Mouse (Mus musculus) retina, adult 2 months (tissue): ENCODE measurements around the gene Blm.
"Not testable (repeated sequence)": the region's sequence is repeated elsewhere in the genome, so short reads cannot be mapped to it uniquely, and the experiment has no call there.

ENCODE experiments used
- DNase-seq: peaks from one replicate; pipeline ENCODE4 v3.0.0-alpha.2; 2012; ENCODE audit warnings: low read depth, low spot score

Blm gene

GRCm38 (mm10) chr7:80534291-80535008 lies 469 bp downstream of the Blm start:
- DNase-seq: no peak

GRCm38 (mm10) chr7:80531087-80531486 lies 3.8 kb downstream of the Blm start:
- DNase-seq: no peak

- DNase-seq: no peak
Observed at GRCm38 (mm10) chr7:80530646-80531045, 4.3 kb downstream of the Blm start.

- DNase-seq: no peak
Observed at GRCm38 (mm10) chr7:80526698-80527097, 8.2 kb downstream of the Blm start.

GRCm38 (mm10) chr7:80512408-80513085 lies 22.4 kb downstream of the Blm start:
- no peak for DNase-seq

GRCm38 (mm10) chr7:80507697-80508096 lies 27.2 kb downstream of the Blm start:
- not testable (repeated sequence) for DNase-seq

- DNase-seq: no peak
Observed at GRCm38 (mm10) chr7:80506007-80506406, 28.9 kb downstream of the Blm start.

GRCm38 (mm10) chr7:80504920-80505319 lies 30.0 kb downstream of the Blm start:
- no peak for DNase-seq

GRCm38 (mm10) chr7:80501006-80501405 lies 33.9 kb downstream of the Blm start:
- DNase-seq: no peak

- no peak for DNase-seq
Observed at GRCm38 (mm10) chr7:80500099-80500498, 34.8 kb downstream of the Blm start.

- no peak for DNase-seq
Observed at GRCm38 (mm10) chr7:80499190-80499962, 35.5 kb downstream of the Blm start.

GRCm38 (mm10) chr7:80496656-80497055 lies 38.3 kb downstream of the Blm start:
- DNase-seq: no peak

- no peak for DNase-seq
Observed at GRCm38 (mm10) chr7:80495210-80495609, 39.7 kb downstream of the Blm start.

- no peak for DNase-seq
Observed at GRCm38 (mm10) chr7:80491995-80492394, 42.9 kb downstream of the Blm start.

GRCm38 (mm10) chr7:80491086-80491485 lies 43.8 kb downstream of the Blm start:
- no peak for DNase-seq

GRCm38 (mm10) chr7:80490351-80490750 lies 44.6 kb downstream of the Blm start:
- no peak for DNase-seq

GRCm38 (mm10) chr7:80489445-80489844 lies 45.5 kb downstream of the Blm start:
- no peak for DNase-seq

- no peak for DNase-seq
Observed at GRCm38 (mm10) chr7:80487239-80487638, 47.7 kb downstream of the Blm start.

- no peak for DNase-seq
Observed at GRCm38 (mm10) chr7:80480097-80480496, 54.8 kb downstream of the Blm start.

- no peak for DNase-seq
Observed at GRCm38 (mm10) chr7:80473837-80474236, 61.1 kb downstream of the Blm start.

GRCm38 (mm10) chr7:80468851-80469250 lies 66.1 kb downstream of the Blm start:
- DNase-seq: no peak

GRCm38 (mm10) chr7:80467334-80467733 lies 67.6 kb downstream of the Blm start:
- DNase-seq: no peak
